Mouse (Mus musculus): ENCODE measurements around the gene Lyrm7. TPM values are rescaled to one million over a fixed set of nuclear protein-coding genes. Genes with fewer than 3 reads are reported as not detected.
A peak's percentile ranks its signal among the peaks of the same experiment; 100 is the strongest.

Gene Lyrm7
- polyA plus RNA-seq, 1 experiment from 2014 or later, result 5.8 TPM

DNA sequence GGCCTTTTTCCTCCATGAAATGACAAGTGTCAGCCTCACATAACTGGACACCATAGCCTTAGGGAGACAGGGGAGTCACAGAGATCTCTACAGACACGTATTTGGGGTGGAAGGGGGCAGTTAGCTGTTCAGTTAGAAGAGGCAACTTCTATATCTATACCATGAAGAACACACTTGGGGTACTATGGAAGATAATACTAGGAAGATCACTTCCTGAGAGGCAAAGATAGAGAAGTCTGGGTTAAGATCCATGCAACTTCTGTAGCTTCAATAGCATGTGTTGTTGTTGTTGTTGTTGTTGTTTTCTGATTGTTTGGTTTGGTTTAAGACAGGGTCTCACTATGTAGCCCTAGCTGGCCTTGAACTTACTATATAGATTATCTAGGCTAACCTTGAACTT is 67.5 kb downstream of the Lyrm7 start:
- Histone ChIP-seq H3K4me2 (replicated peaks; ENCODE audit: low read depth) (no peak overlapping the region), H3K27me3 (replicated peaks; ENCODE audit: control insufficient read depth, insufficient read depth, low read length) (no peaks in the 10 kb centered on the region), H3K4me3 (ENCODE audit: low read depth, low read length) (no peak overlapping the region), H3K36me3 (ENCODE audit: control insufficient read depth, insufficient read depth) (no peaks in the 10 kb centered on the region), H3K9ac (ENCODE audit: low read depth, low read length) (no peak overlapping the region), H3K27ac (ENCODE audit: low read depth, low read length) (no peak overlapping the region), H3K9me3 (ENCODE audit: control insufficient read depth) (no peaks in the 10 kb centered on the region), H3K4me1 (replicated peaks; ENCODE audit: control insufficient read depth, insufficient read depth, low read length) (no peaks in the 10 kb centered on the region)
- ATAC-seq, result no peak
- TF ChIP-seq CTCF (IDR thresholded peaks at IDR 0.05; ENCODE audit: low read depth), result no peak
- 70% methylated on average over 1 of the region's 1 CpGs for WGBS

DNA sequence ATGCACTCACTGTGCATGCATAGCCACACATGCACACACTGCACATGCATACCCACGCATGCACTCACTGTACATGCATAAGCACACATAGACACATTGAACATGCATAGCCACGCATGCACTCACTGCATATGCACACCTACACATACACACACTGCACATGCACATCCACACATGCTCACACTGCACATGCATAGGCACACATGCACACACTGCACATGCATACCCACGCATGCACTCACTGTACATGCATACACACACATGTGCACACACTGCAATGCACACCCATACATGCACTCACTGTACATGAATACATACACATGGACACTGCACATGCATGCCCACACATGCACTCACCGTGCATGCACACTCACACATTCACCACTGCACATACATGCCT is 69.3 kb downstream of the Lyrm7 start:
- no peak for TF ChIP-seq CTCF (IDR thresholded peaks at IDR 0.05; ENCODE audit: low read depth)
- Histone ChIP-seq H3K4me2 (replicated peaks; ENCODE audit: low read depth) (no peak overlapping the region), H3K36me3 (ENCODE audit: control insufficient read depth, insufficient read depth) (no peaks in the 10 kb centered on the region), H3K9me3 (ENCODE audit: control insufficient read depth) (no peaks in the 10 kb centered on the region), H3K4me3 (ENCODE audit: low read depth, low read length) (no peak overlapping the region), H3K27me3 (replicated peaks; ENCODE audit: control insufficient read depth, insufficient read depth, low read length) (no peaks in the 10 kb centered on the region), H3K27ac (ENCODE audit: low read depth, low read length) (no peak overlapping the region), H3K4me1 (replicated peaks; ENCODE audit: control insufficient read depth, insufficient read depth, low read length) (0 out of 2 replicates have a peak, but pooled peaks cover under 1% of the 10 kb centered on the region), H3K9ac (ENCODE audit: low read depth, low read length) (no peak overlapping the region)
- 96% methylated on average over 4 of the region's 4 CpGs for WGBS
- ATAC-seq, result no peak

DNA sequence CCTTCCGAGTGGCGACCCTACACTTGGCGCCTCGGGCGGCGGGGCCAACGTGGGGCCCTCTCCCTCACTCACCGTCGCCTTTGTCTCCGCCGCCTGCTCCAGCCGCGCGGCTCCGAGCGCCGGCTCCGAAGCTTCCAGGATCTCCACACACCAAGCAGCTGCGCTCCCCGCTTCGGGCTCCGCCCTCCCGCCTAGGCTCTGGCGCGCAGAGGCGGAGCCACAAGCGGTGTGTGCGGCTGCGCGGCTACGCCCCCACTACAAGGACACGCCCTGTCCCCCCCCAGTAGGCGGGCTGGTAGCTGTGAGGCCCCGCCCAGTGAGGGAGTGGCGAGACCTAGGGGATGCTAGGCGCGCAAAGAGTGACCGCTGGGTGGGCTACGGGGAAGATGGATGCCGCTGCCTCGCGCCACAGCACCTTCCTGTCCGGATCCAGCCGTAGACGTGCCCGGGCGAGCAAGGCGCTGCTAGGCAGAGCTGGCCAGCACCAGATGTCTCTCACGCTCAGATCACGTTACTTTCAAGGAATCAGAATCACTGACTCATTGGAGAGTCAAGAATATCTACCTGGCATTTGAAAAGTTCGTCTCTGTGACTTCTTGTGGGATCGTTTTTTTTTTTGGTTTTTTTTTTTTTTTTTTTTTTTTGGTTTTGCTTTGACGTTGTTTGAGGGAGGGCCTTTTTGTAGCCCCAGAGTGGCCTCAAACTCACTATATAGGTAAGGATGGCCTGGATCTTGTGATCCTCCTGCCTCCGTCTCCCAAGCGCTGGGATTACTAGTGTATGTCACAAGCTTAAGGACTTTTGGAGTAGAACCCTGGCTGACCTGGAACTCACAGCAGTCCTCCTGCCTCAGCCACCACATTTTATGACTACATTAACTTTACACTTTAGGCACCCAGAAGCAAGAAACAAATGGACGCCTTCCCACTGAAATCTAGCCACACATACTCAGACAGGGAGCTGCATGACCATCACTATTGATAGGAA is 72.9 kb downstream of the Lyrm7 start, which contains the start of gene Cdc42se2:
Gene Cdc42se2, minus strand, starts transcription at position 188 of the 987 bp plus-strand sequence.
- no peaks in the 10 kb centered on the region for H3K9me3 ChIP-seq (ENCODE audit: control insufficient read depth)
- ATAC-seq, result peak; percentile 99
- H3K4me3 ChIP-seq (ENCODE audit: low read depth, low read length), result peak within 1 kb of the TSS; percentile 93
- H3K27me3 ChIP-seq (replicated peaks; ENCODE audit: control insufficient read depth, insufficient read depth, low read length), result no peaks in the 10 kb centered on the region
- peaks cover 5% of the 10 kb centered on the region; the same call in 1 of the 2 replicates for H3K4me1 ChIP-seq (replicated peaks; ENCODE audit: control insufficient read depth, insufficient read depth, low read length)
- 5% methylated on average over 56 of the region's 56 CpGs for WGBS
- H3K4me2 ChIP-seq (replicated peaks; ENCODE audit: low read depth), result peak within 1 kb of the TSS; percentile 83
- peak; percentile 29 for TF ChIP-seq CTCF (IDR thresholded peaks at IDR 0.05; ENCODE audit: low read depth)
- peak within 1 kb of the TSS; percentile 99 for H3K27ac ChIP-seq (ENCODE audit: low read depth, low read length)
- H3K9ac ChIP-seq (ENCODE audit: low read depth, low read length), result peak within 1 kb of the TSS; percentile 92
- no peaks in the 10 kb centered on the region for H3K36me3 ChIP-seq (ENCODE audit: control insufficient read depth, insufficient read depth)

DNA sequence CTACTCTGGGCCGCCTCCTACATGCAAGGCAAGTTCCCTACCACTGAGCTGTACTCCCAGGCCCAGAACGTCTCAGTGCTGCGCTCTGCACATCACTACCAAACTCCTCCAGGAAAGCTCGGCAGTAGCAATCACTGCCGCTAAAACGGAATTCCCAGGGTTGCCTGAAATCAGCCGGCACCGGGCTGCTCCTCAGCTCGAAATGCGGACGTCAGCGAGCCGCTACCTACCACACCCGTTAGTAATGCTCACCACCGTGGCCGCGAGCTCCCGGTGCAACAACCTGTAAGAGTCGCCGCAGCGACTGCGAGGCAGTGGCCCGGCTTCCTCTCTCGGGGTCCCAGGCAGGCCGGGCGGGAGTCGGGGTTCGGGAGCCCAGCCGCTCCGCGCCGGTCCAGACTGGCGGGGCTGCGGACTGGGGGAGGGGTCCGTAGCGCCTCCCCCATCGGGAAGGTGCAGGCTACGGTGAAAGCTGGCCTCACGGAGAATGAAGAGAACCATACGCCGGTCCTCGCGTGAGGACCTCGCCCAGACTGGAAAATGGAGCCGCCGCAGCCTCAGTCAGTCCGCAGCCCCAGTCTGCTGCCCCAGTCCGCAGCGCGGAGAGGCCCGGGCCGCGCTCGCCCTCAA is 73.7 kb downstream of the Lyrm7 start:
- Histone ChIP-seq H3K9me3 (ENCODE audit: control insufficient read depth) (no peaks in the 10 kb centered on the region), H3K4me3 (ENCODE audit: low read depth, low read length) (peak overlapping the region; percentile 93), H3K27ac (ENCODE audit: low read depth, low read length) (peak overlapping the region; percentile 99), H3K9ac (ENCODE audit: low read depth, low read length) (peak overlapping the region; percentile 92), H3K27me3 (replicated peaks; ENCODE audit: control insufficient read depth, insufficient read depth, low read length) (no peaks in the 10 kb centered on the region), H3K4me2 (replicated peaks; ENCODE audit: low read depth) (peak overlapping the region; percentile 83), H3K4me1 (replicated peaks; ENCODE audit: control insufficient read depth, insufficient read depth, low read length) (peaks cover 5% of the 10 kb centered on the region; the same call in 1 of the 2 replicates), H3K36me3 (ENCODE audit: control insufficient read depth, insufficient read depth) (no peaks in the 10 kb centered on the region)
- 0 out of 2 replicates have a peak, but pooled peaks have one; percentile 19 for TF ChIP-seq CTCF (IDR thresholded peaks at IDR 0.05; ENCODE audit: low read depth)
- peak; percentile 70 for ATAC-seq
- WGBS, result under 1% methylated on average over 54 of the region's 54 CpGs

DNA sequence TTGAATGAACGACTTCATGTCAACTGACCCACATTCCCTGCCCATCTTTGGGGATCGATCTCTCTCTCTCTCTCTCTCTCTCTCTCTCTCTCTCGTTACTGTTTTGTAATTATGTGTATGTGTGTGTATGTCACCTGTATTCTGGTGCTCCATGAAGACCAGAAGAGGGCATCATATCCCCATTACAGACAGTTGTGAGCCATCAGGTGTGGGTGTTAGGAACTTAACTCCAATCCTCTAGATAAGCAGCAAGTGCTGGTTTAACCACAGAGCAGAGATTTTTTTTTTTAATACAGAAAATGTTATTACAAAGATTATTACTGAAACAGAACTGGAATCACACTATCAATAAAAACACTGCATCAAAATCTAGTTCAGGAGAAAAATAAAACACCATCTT is 75.2 kb downstream of the Lyrm7 start:
- Histone ChIP-seq H3K4me2 (replicated peaks; ENCODE audit: low read depth) (0 out of 2 replicates have a peak overlapping the region, but pooled peaks have one; percentile 4), H3K9ac (ENCODE audit: low read depth, low read length) (no peak overlapping the region), H3K9me3 (ENCODE audit: control insufficient read depth) (no peaks in the 10 kb centered on the region), H3K4me1 (replicated peaks; ENCODE audit: control insufficient read depth, insufficient read depth, low read length) (peaks cover 5% of the 10 kb centered on the region; the same call in 1 of the 2 replicates), H3K36me3 (ENCODE audit: control insufficient read depth, insufficient read depth) (no peaks in the 10 kb centered on the region; the same call in 1 of the 2 replicates), H3K4me3 (ENCODE audit: low read depth, low read length) (no peak overlapping the region), H3K27ac (ENCODE audit: low read depth, low read length) (no peak overlapping the region), H3K27me3 (replicated peaks; ENCODE audit: control insufficient read depth, insufficient read depth, low read length) (no peaks in the 10 kb centered on the region)
- 87% methylated on average over 3 of the region's 3 CpGs for WGBS
- peak; percentile 34 for TF ChIP-seq CTCF (IDR thresholded peaks at IDR 0.05; ENCODE audit: low read depth)
- ATAC-seq, result no peak

DNA sequence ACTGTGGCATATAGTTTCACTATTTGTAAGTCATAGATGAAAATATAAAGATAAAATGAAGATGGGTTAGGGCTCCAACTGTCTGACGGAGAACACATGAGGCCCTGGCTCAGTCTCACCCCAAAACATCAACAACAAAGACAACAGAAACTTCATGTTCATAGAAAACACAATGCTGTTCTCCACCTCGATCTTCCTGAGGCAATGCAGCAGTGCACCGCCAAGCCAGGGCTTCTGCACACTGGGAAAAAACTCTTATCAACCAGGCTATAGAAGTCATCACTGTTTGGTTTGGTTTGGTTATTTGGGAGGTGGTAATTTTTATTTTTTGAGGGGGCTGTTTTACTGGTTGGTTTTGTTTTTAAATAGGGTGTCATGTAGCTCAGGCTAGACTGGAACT is 76.3 kb downstream of the Lyrm7 start:
- ATAC-seq, result no peak
- Histone ChIP-seq H3K36me3 (ENCODE audit: control insufficient read depth, insufficient read depth) (no peaks in the 10 kb centered on the region; the same call in 1 of the 2 replicates), H3K4me3 (ENCODE audit: low read depth, low read length) (no peak overlapping the region), H3K9me3 (ENCODE audit: control insufficient read depth) (no peaks in the 10 kb centered on the region), H3K4me2 (replicated peaks; ENCODE audit: low read depth) (no peak overlapping the region), H3K9ac (ENCODE audit: low read depth, low read length) (no peak overlapping the region), H3K27ac (ENCODE audit: low read depth, low read length) (no peak overlapping the region), H3K27me3 (replicated peaks; ENCODE audit: control insufficient read depth, insufficient read depth, low read length) (no peaks in the 10 kb centered on the region), H3K4me1 (replicated peaks; ENCODE audit: control insufficient read depth, insufficient read depth, low read length) (peaks cover 5% of the 10 kb centered on the region; the same call in 1 of the 2 replicates)
- TF ChIP-seq CTCF (IDR thresholded peaks at IDR 0.05; ENCODE audit: low read depth), result no peak
- 87% methylated on average over 3 of the region's 3 CpGs for WGBS
